Mouse (Mus musculus): ENCODE measurements around the gene Fut2.

Fut2 gene

GRCm38 (mm10) chr7:45638623-45639401 is 27.4 kb downstream of the Fut2 start:
- DNase-seq (ENCODE audit: low spot score), result peak; percentile 95

- DNase-seq (ENCODE audit: low spot score), result no peak
Observed at GRCm38 (mm10) chr7:45637710-45638109, 28.5 kb downstream of the Fut2 start.

- DNase-seq (ENCODE audit: low spot score), result no peak
Observed at GRCm38 (mm10) chr7:45635711-45636688, 30.2 kb downstream of the Fut2 start.

- DNase-seq (ENCODE audit: low spot score), result no peak
Observed at GRCm38 (mm10) chr7:45634946-45635681, 31.1 kb downstream of the Fut2 start.

- peak; percentile 61 for DNase-seq (ENCODE audit: low spot score)
Observed at GRCm38 (mm10) chr7:45632499-45632898, 33.7 kb downstream of the Fut2 start.

GRCm38 (mm10) chr7:45630064-45630907 is 35.9 kb downstream of the Fut2 start:
- no peak for DNase-seq (ENCODE audit: low spot score)

- DNase-seq (ENCODE audit: low spot score), result peak; percentile 88
Observed at GRCm38 (mm10) chr7:45628364-45629294, 37.6 kb downstream of the Fut2 start.

GRCm38 (mm10) chr7:45627261-45627660 is 38.9 kb downstream of the Fut2 start, which contains the start of gene Rasip1:
Gene Rasip1 (plus strand): TSS chr7:45627488.
- DNase-seq (ENCODE audit: low spot score), result no peak

GRCm38 (mm10) chr7:45626571-45627076 is 39.6 kb downstream of the Fut2 start:
- no peak for DNase-seq (ENCODE audit: low spot score)

GRCm38 (mm10) chr7:45625481-45625880 is 40.7 kb downstream of the Fut2 start:
- no peak for DNase-seq (ENCODE audit: low spot score)

- no peak for DNase-seq (ENCODE audit: low spot score)
Observed at GRCm38 (mm10) chr7:45624718-45625117, 41.5 kb downstream of the Fut2 start.

- DNase-seq (ENCODE audit: low spot score), result no peak
Observed at GRCm38 (mm10) chr7:45623507-45623906, 42.7 kb downstream of the Fut2 start.

- peak; percentile 74 for DNase-seq (ENCODE audit: low spot score)
Observed at GRCm38 (mm10) chr7:45621443-45621842, 44.8 kb downstream of the Fut2 start, which contains the start of gene Izumo1. Gene Izumo1 (plus strand): TSS chr7:45621811.

- DNase-seq (ENCODE audit: low spot score), result no peak
Observed at GRCm38 (mm10) chr7:45619592-45619991, 46.6 kb downstream of the Fut2 start.

- DNase-seq (ENCODE audit: low spot score), result no peak
Observed at GRCm38 (mm10) chr7:45618316-45618715, 47.9 kb downstream of the Fut2 start.

GRCm38 (mm10) chr7:45617042-45617695 is 49.0 kb downstream of the Fut2 start, which contains the start of gene Fut1:
Gene Fut1 (plus strand): TSS chr7:45617289.
- DNase-seq (ENCODE audit: low spot score), result no peak

GRCm38 (mm10) chr7:45616277-45616676 is 49.9 kb downstream of the Fut2 start:
- DNase-seq (ENCODE audit: low spot score), result no peak

GRCm38 (mm10) chr7:45609511-45609910 is 56.7 kb downstream of the Fut2 start:
- DNase-seq (ENCODE audit: low spot score), result peak; percentile 80

- DNase-seq (ENCODE audit: low spot score), result no peak
Observed at GRCm38 (mm10) chr7:45605704-45606289, 60.4 kb downstream of the Fut2 start.
